8 mouse cellular contexts compared by ENCODE assay signal in genomic region chr4:123535271-123535670, GRCm38 (mm10).
DNase-seq lines count a peak whose midpoint lies in the region; ATAC-seq and TF ChIP-seq lines count a peak whose summit lies in the region.

No protein-coding gene starts in this region.

- H3K27me3 ChIP-seq in neural tube, embryonic 11.5 days (ENCODE audit: control insufficient read depth, insufficient read depth, low read length): no peaks in the 10 kb centered on the region
- H3K27me3 ChIP-seq in intestine, embryonic 14.5 days (replicated peaks; ENCODE audit: control insufficient read depth, insufficient read depth, low read length): no peaks in the 10 kb centered on the region
- H3K27me3 ChIP-seq in midbrain, embryonic 15.5 days (replicated peaks): no peaks in the 10 kb centered on the region
- no peaks in the 10 kb centered on the region for H3K27me3 ChIP-seq in stomach, embryonic 14.5 days (ENCODE audit: control insufficient read depth, insufficient read depth, low read length)

- H3K9me3 ChIP-seq in neural tube, embryonic 11.5 days (ENCODE audit: control insufficient read depth, low read length): no peaks in the 10 kb centered on the region
- no peaks in the 10 kb centered on the region for H3K9me3 ChIP-seq in intestine, embryonic 14.5 days (ENCODE audit: control insufficient read depth, low read length)
- H3K9me3 ChIP-seq in midbrain, embryonic 15.5 days: no peaks in the 10 kb centered on the region
- H3K9me3 ChIP-seq in stomach, embryonic 14.5 days (ENCODE audit: control insufficient read depth, low read depth, low read length): no peaks in the 10 kb centered on the region

- H3K4me2 ChIP-seq in neural tube, embryonic 11.5 days (ENCODE audit: low read depth): no peak overlapping the region
- H3K4me2 ChIP-seq in intestine, embryonic 14.5 days (ENCODE audit: low read length): no peak overlapping the region
- no peak overlapping the region for H3K4me2 ChIP-seq in midbrain, embryonic 15.5 days
- no peak overlapping the region for H3K4me2 ChIP-seq in stomach, embryonic 14.5 days (replicated peaks; ENCODE audit: low read depth, low read length)

- no peak overlapping the region for H3K27ac ChIP-seq in neural tube, embryonic 11.5 days (ENCODE audit: low read depth, low read length)
- 0 out of 2 replicates have a peak overlapping the region, but pooled peaks have one; percentile 35 for H3K27ac ChIP-seq in gastrocnemius, adult 2 months
- no peak overlapping the region for H3K27ac ChIP-seq in intestine, embryonic 14.5 days (ENCODE audit: low read depth)
- H3K27ac ChIP-seq in midbrain, embryonic 15.5 days: no peak overlapping the region
- H3K27ac ChIP-seq in stomach, embryonic 14.5 days (ENCODE audit: low read length): no peak overlapping the region

- no peaks in the 10 kb centered on the region for H3K4me1 ChIP-seq in neural tube, embryonic 11.5 days (ENCODE audit: control insufficient read depth, insufficient read depth, low read length)
- H3K4me1 ChIP-seq in intestine, embryonic 14.5 days (replicated peaks; ENCODE audit: control insufficient read depth, insufficient read depth, low read length): no peaks in the 10 kb centered on the region
- no peaks in the 10 kb centered on the region for H3K4me1 ChIP-seq in midbrain, embryonic 15.5 days
- H3K4me1 ChIP-seq in stomach, embryonic 14.5 days (ENCODE audit: control insufficient read depth, insufficient read depth, low read length): no peaks in the 10 kb centered on the region

- TF ChIP-seq CTCF in gastrocnemius, adult 2 months (IDR thresholded peaks at IDR 0.05): peak; percentile 93

- peak; percentile 30 for DNase-seq in neural tube, embryonic 11.5 days (ENCODE audit: low spot score)
- no peak for DNase-seq in neural tube, embryonic 10.5 days (ENCODE audit: extremely low spot score, low spot score)
- DNase-seq in cerebellum, postnatal 14 days: peak; percentile 81 to 82
- peak; percentile 69 for DNase-seq in gastrocnemius, adult 2 months
- DNase-seq in intestine, embryonic 14.5 days (ENCODE audit: low spot score): peak; percentile 75
- peak; percentile 42 to 90 for DNase-seq in left cerebral cortex, adult 9 months (ENCODE audit: low spot score in 2 of 2)

- no peak overlapping the region for H3K9ac ChIP-seq in neural tube, embryonic 11.5 days (ENCODE audit: low read length)
- H3K9ac ChIP-seq in intestine, embryonic 14.5 days (ENCODE audit: low read length): no peak overlapping the region
- no peak overlapping the region for H3K9ac ChIP-seq in midbrain, embryonic 15.5 days
- H3K9ac ChIP-seq in stomach, embryonic 14.5 days (replicated peaks; ENCODE audit: low read depth, low read length): no peak overlapping the region

- 53% methylated on average over 1 of the region's 1 CpGs for WGBS in neural tube, embryonic 11.5 days
- WGBS in intestine, embryonic 14.5 days: 18% methylated on average over 1 of the region's 1 CpGs
- WGBS in midbrain, embryonic 15.5 days: 41% methylated on average over 1 of the region's 1 CpGs
- WGBS in stomach, embryonic 14.5 days: 33% methylated on average over 1 of the region's 1 CpGs

- no peaks in the 10 kb centered on the region for H3K36me3 ChIP-seq in neural tube, embryonic 11.5 days (ENCODE audit: control insufficient read depth, insufficient read depth, low read length)
- peaks cover 4% of the 10 kb centered on the region; the same call in 1 of the 2 replicates for H3K36me3 ChIP-seq in intestine, embryonic 14.5 days (ENCODE audit: control insufficient read depth, insufficient read depth, low read length)
- H3K36me3 ChIP-seq in midbrain, embryonic 15.5 days (replicated peaks): no peaks in the 10 kb centered on the region
- no peaks in the 10 kb centered on the region for H3K36me3 ChIP-seq in stomach, embryonic 14.5 days (ENCODE audit: control insufficient read depth, insufficient read depth, low read length)

- no peak for ATAC-seq in neural tube, embryonic 11.5 days (ENCODE audit: insufficient read depth, low FRiP score, low TSS enrichment)
- 0 out of 2 replicates have a peak, but pooled peaks have one; percentile 79 for ATAC-seq in intestine, embryonic 14.5 days (replicated peaks; ENCODE audit: low FRiP score, low TSS enrichment, low read depth)
- peak; percentile 86 for ATAC-seq in midbrain, embryonic 15.5 days (replicated peaks)
- ATAC-seq in stomach, embryonic 14.5 days (ENCODE audit: insufficient number of reproducible peaks, insufficient read depth, low FRiP score, low read depth): peak; percentile 53; the same call in 1 of the 2 replicates

- intact Hi-C loops in gastrocnemius, adult 2 months (cut with DNase I): loop anchor here (1.0 kb wide), 1 partner anchor 49 kb away; no protein-coding TSS in a partner anchor

- H3K4me3 ChIP-seq in neural tube, embryonic 11.5 days (ENCODE audit: low read depth, low read length): no peak overlapping the region
- no peak overlapping the region for H3K4me3 ChIP-seq in gastrocnemius, adult 2 months
- H3K4me3 ChIP-seq in intestine, embryonic 14.5 days (ENCODE audit: low read depth, low read length): no peak overlapping the region
- no peak overlapping the region for H3K4me3 ChIP-seq in midbrain, embryonic 15.5 days
- H3K4me3 ChIP-seq in stomach, embryonic 14.5 days (ENCODE audit: low read depth, low read length): no peak overlapping the region
